Mouse (Mus musculus) limb, embryonic 15.5 days (tissue): ENCODE results near the gene Nrip1. TPM values are rescaled to one million over a fixed set of nuclear protein-coding genes. Genes with fewer than 3 reads are reported as not detected.

Experiments used
- ATAC-seq: fragments of 200-750 bp; cut with Nextera tagmentation; 2 replicates; pipeline ENCODE4 v1.8.0; 2017; ENCODE audit warnings: low read depth, moderate TSS enrichment; ENCODE audit not compliant: insufficient number of reproducible peaks, low FRiP score, low TSS enrichment
- H3K27ac ChIP-seq: fragments of 300-500 bp; sonication (generic); 2 replicates; pipeline ENCODE4 v1.5.1; 2015; ENCODE audit warnings: moderate library complexity, mild to moderate bottlenecking, inconsistent platforms
- H3K27me3 ChIP-seq: fragments of 300-500 bp; sonication (generic); 2 replicates; pipeline ENCODE4 v1.6.1; 2015; ENCODE audit warnings: inconsistent platforms
- H3K36me3 ChIP-seq: fragments of 300-500 bp; sonication (generic); 2 replicates; pipeline ENCODE4 v1.6.1; 2015; ENCODE audit warnings: inconsistent platforms
- H3K4me1 ChIP-seq: fragments of 300-500 bp; sonication (generic); 2 replicates; pipeline ENCODE4 v1.6.1; 2015; ENCODE audit warnings: inconsistent platforms
- H3K4me2 ChIP-seq: fragments of 300-500 bp; sonication (generic); 2 replicates; pipeline ENCODE4 v1.6.1; 2015; ENCODE audit warnings: mild to moderate bottlenecking, inconsistent platforms
- H3K4me3 ChIP-seq: fragments of 300-500 bp; sonication (generic); 2 replicates; pipeline ENCODE4 v1.5.1; 2015; ENCODE audit warnings: mild to moderate bottlenecking, inconsistent platforms
- H3K9ac ChIP-seq: fragments of 300-500 bp; sonication (generic); 2 replicates; pipeline ENCODE4 v1.6.1; 2015; ENCODE audit warnings: inconsistent platforms
- H3K9me3 ChIP-seq: fragments of 300-500 bp; sonication (generic); 2 replicates; pipeline ENCODE4 v1.6.1; 2016; ENCODE audit warnings: inconsistent platforms
- WGBS: fragments of 180-500 bp; shearing (Covaris S2); methylation state at CpG from one replicate; pipeline ENCODE4 v1.1.7; 2015; 5-methylcytosine and 5-hydroxymethylcytosine counted together
- polyA plus RNA-seq: library from polyadenylated mRNA; unstranded; fragments of >200 nt; fragmentation: Nextera tagmentation; extraction: Ambion mirVana; gene quantifications from 2 replicates; pipeline ENCODE4 v1.2.1, GENCODE M21; 2015

The Nrip1 gene
- polyA plus RNA-seq, 1 experiment from 2014 or later = 36.4 TPM

GRCm38 (mm10) chr16:76283796-76284195, 89.8 kb downstream of the Nrip1 start:
- WGBS = 52% methylated on average over 3 of the region's 3 CpGs
- H3K36me3 ChIP-seq = peaks cover 3% of the 10 kb centered on the region; the same call in 1 of the 2 replicates
- ATAC-seq = no peak

GRCm38 (mm10) chr16:76281850-76282249, 91.8 kb downstream of the Nrip1 start:
- Histone ChIP-seq H3K4me2 (no peak overlapping the region), H3K27ac (no peak overlapping the region), H3K36me3 (no peaks in the 10 kb centered on the region), H3K9me3 (no peaks in the 10 kb centered on the region), H3K27me3 (no peaks in the 10 kb centered on the region), H3K4me1 (no peaks in the 10 kb centered on the region), H3K4me3 (no peak overlapping the region), H3K9ac (no peak overlapping the region)
- WGBS = 82% methylated on average over 6 of the region's 6 CpGs
- ATAC-seq = no peak

More at GRCm38 (mm10) chr16:76283796-76284195, 89.8 kb downstream of the Nrip1 start:
- H3K4me1 ChIP-seq = no peaks in the 10 kb centered on the region
- no peak overlapping the region for H3K27ac ChIP-seq
- H3K27me3 ChIP-seq = no peaks in the 10 kb centered on the region
- no peaks in the 10 kb centered on the region for H3K9me3 ChIP-seq
- H3K4me2 ChIP-seq = no peak overlapping the region
- no peak overlapping the region for H3K9ac ChIP-seq
- no peak overlapping the region for H3K4me3 ChIP-seq

GRCm38 (mm10) chr16:76280365-76280764, 93.3 kb downstream of the Nrip1 start:
- H3K9me3 ChIP-seq = no peaks in the 10 kb centered on the region
- no peak overlapping the region for H3K4me2 ChIP-seq
- ATAC-seq = no peak
- 85% methylated on average over 8 of the region's 8 CpGs for WGBS
- no peaks in the 10 kb centered on the region for H3K4me1 ChIP-seq
- H3K4me3 ChIP-seq = no peak overlapping the region
- H3K9ac ChIP-seq = no peak overlapping the region
- no peak overlapping the region for H3K27ac ChIP-seq
- no peaks in the 10 kb centered on the region for H3K27me3 ChIP-seq
- no peaks in the 10 kb centered on the region for H3K36me3 ChIP-seq

- no peak overlapping the region for H3K9ac ChIP-seq
- 76% methylated on average over 3 of the region's 3 CpGs for WGBS
Measured at GRCm38 (mm10) chr16:76276271-76276670, 97.4 kb downstream of the Nrip1 start.

GRCm38 (mm10) chr16:76275584-76275983, 98.0 kb downstream of the Nrip1 start:
- ATAC-seq = no peak
- H3K27me3 ChIP-seq = no peaks in the 10 kb centered on the region
- 86% methylated on average over 3 of the region's 3 CpGs for WGBS
- H3K4me1 ChIP-seq = no peaks in the 10 kb centered on the region
- no peaks in the 10 kb centered on the region for H3K36me3 ChIP-seq
- no peak overlapping the region for H3K4me3 ChIP-seq
- no peak overlapping the region for H3K27ac ChIP-seq
- no peak overlapping the region for H3K4me2 ChIP-seq
- no peak overlapping the region for H3K9ac ChIP-seq
- H3K9me3 ChIP-seq = no peaks in the 10 kb centered on the region

More at GRCm38 (mm10) chr16:76276271-76276670, 97.4 kb downstream of the Nrip1 start:
- H3K4me1 ChIP-seq = no peaks in the 10 kb centered on the region
- no peaks in the 10 kb centered on the region for H3K9me3 ChIP-seq
- no peaks in the 10 kb centered on the region for H3K27me3 ChIP-seq
- no peak overlapping the region for H3K27ac ChIP-seq
- no peak overlapping the region for H3K4me3 ChIP-seq
- no peak for ATAC-seq
- no peak overlapping the region for H3K4me2 ChIP-seq
- no peaks in the 10 kb centered on the region for H3K36me3 ChIP-seq

GRCm38 (mm10) chr16:76275166-76275565, 98.5 kb downstream of the Nrip1 start:
- Histone ChIP-seq H3K36me3 (no peaks in the 10 kb centered on the region), H3K9ac (no peak overlapping the region), H3K4me2 (no peak overlapping the region), H3K4me3 (no peak overlapping the region), H3K27ac (no peak overlapping the region), H3K4me1 (no peaks in the 10 kb centered on the region), H3K27me3 (no peaks in the 10 kb centered on the region), H3K9me3 (no peaks in the 10 kb centered on the region)
- ATAC-seq = no peak
- 70% methylated on average over 7 of the region's 7 CpGs for WGBS

GRCm38 (mm10) chr16:76266635-76267268, 106.9 kb downstream of the Nrip1 start:
- no peak for ATAC-seq
- H3K4me2 ChIP-seq = no peak overlapping the region
- H3K9me3 ChIP-seq = no peaks in the 10 kb centered on the region
- H3K4me1 ChIP-seq = no peaks in the 10 kb centered on the region
- H3K4me3 ChIP-seq = no peak overlapping the region
- no peaks in the 10 kb centered on the region for H3K27me3 ChIP-seq
- 74% methylated on average over 9 of the region's 9 CpGs for WGBS
- H3K27ac ChIP-seq = no peak overlapping the region
- H3K36me3 ChIP-seq = no peaks in the 10 kb centered on the region
- no peak overlapping the region for H3K9ac ChIP-seq

GRCm38 (mm10) chr16:76265874-76266273, 107.8 kb downstream of the Nrip1 start:
- Histone ChIP-seq H3K27ac (no peak overlapping the region), H3K4me3 (no peak overlapping the region), H3K4me2 (no peak overlapping the region), H3K9ac (no peak overlapping the region), H3K36me3 (no peaks in the 10 kb centered on the region), H3K9me3 (no peaks in the 10 kb centered on the region), H3K4me1 (no peaks in the 10 kb centered on the region), H3K27me3 (no peaks in the 10 kb centered on the region)
- no peak for ATAC-seq
- WGBS = 45% methylated on average over 2 of the region's 2 CpGs

GRCm38 (mm10) chr16:76265301-76265700, 108.3 kb downstream of the Nrip1 start:
- H3K4me1 ChIP-seq = no peaks in the 10 kb centered on the region
- H3K36me3 ChIP-seq = no peaks in the 10 kb centered on the region
- 64% methylated on average over 6 of the region's 6 CpGs for WGBS
- H3K4me3 ChIP-seq = no peak overlapping the region
- H3K4me2 ChIP-seq = no peak overlapping the region
- H3K27ac ChIP-seq = no peak overlapping the region
- H3K27me3 ChIP-seq = no peaks in the 10 kb centered on the region
- ATAC-seq = no peak
- no peak overlapping the region for H3K9ac ChIP-seq
- no peaks in the 10 kb centered on the region for H3K9me3 ChIP-seq

GRCm38 (mm10) chr16:76263393-76263792, 110.2 kb downstream of the Nrip1 start:
- Histone ChIP-seq H3K9ac (no peak overlapping the region), H3K9me3 (no peaks in the 10 kb centered on the region), H3K4me3 (no peak overlapping the region), H3K27me3 (no peaks in the 10 kb centered on the region), H3K4me1 (no peaks in the 10 kb centered on the region), H3K4me2 (no peak overlapping the region), H3K36me3 (no peaks in the 10 kb centered on the region), H3K27ac (no peak overlapping the region)
- WGBS = 80% methylated on average over 3 of the region's 4 CpGs
- no peak for ATAC-seq

GRCm38 (mm10) chr16:76260296-76260695, 113.3 kb downstream of the Nrip1 start:
- Histone ChIP-seq H3K9me3 (no peaks in the 10 kb centered on the region), H3K4me1 (no peaks in the 10 kb centered on the region), H3K27me3 (no peaks in the 10 kb centered on the region), H3K9ac (no peak overlapping the region), H3K27ac (no peak overlapping the region), H3K36me3 (no peaks in the 10 kb centered on the region), H3K4me2 (no peak overlapping the region), H3K4me3 (no peak overlapping the region)
- ATAC-seq = no peak
- WGBS = 61% methylated on average over 6 of the region's 6 CpGs

- 76% methylated on average over 10 of the region's 10 CpGs for WGBS
- no peak for ATAC-seq
- no peaks in the 10 kb centered on the region for H3K9me3 ChIP-seq
- H3K9ac ChIP-seq = no peak overlapping the region
- H3K4me2 ChIP-seq = no peak overlapping the region
- no peaks in the 10 kb centered on the region for H3K36me3 ChIP-seq
- no peaks in the 10 kb centered on the region for H3K4me1 ChIP-seq
- H3K27me3 ChIP-seq = no peaks in the 10 kb centered on the region
- no peak overlapping the region for H3K4me3 ChIP-seq
- no peak overlapping the region for H3K27ac ChIP-seq
Measured at GRCm38 (mm10) chr16:76251826-76252225, 121.8 kb downstream of the Nrip1 start.
